Mouse (Mus musculus) heart, embryonic 14.5 days (tissue): ENCODE data around the gene Il21r. TPM values are rescaled to one million over a fixed set of nuclear protein-coding genes. Genes with fewer than 3 reads are reported as not detected.

Source experiments
- ATAC-seq: fragments of 200-750 bp; cut with Nextera tagmentation; 2 replicates; pipeline ENCODE4 v1.8.0; 2017; ENCODE audit warnings: low read depth, moderate TSS enrichment; ENCODE audit not compliant: insufficient number of reproducible peaks, insufficient read depth, low FRiP score
- H3K27ac ChIP-seq, 2 experiments: fragments of 200-500 bp in 1 of 2; fragments of 300-500 bp in 1 of 2; sonication (generic) in 1 of 2; replicated peaks in 1 of 2; 2 replicates each; pipeline ENCODE4 v1.5.1; 2012 to 2014; ENCODE audit warnings: low read depth in 2 of 2, low read length in 2 of 2, control low read depth in 1 of 2, mild to moderate bottlenecking in 1 of 2, mixed read lengths in 1 of 2; ENCODE audit not compliant: control insufficient read depth in 1 of 2, insufficient read depth in 1 of 2
- H3K27me3 ChIP-seq: fragments of 300-500 bp; sonication (generic); 2 replicates; pipeline ENCODE4 v1.6.1; 2014; ENCODE audit warnings: mild to moderate bottlenecking, low read length, control low read depth; ENCODE audit not compliant: control insufficient read depth, insufficient read depth
- H3K36me3 ChIP-seq: fragments of 300-500 bp; sonication (generic); 2 replicates; pipeline ENCODE4 v1.6.1; 2014; ENCODE audit warnings: mild to moderate bottlenecking, control low read depth, low read length, mixed read lengths; ENCODE audit not compliant: control insufficient read depth, insufficient read depth
- H3K4me1 ChIP-seq, 2 experiments: fragments of 200-500 bp in 1 of 2; fragments of 300-500 bp in 1 of 2; sonication (generic) in 1 of 2; 2 replicates each; pipeline ENCODE4 v1.6.1; 2012 to 2014; ENCODE audit warnings: low read length in 2 of 2, control low read depth in 1 of 2, mixed read lengths in 1 of 2; ENCODE audit not compliant: control insufficient read depth in 2 of 2, insufficient read depth in 2 of 2
- H3K4me2 ChIP-seq: fragments of 300-500 bp; sonication (generic); 2 replicates; pipeline ENCODE4 v1.6.1; 2014; ENCODE audit warnings: mild to moderate bottlenecking, low read length
- H3K4me3 ChIP-seq, 2 experiments: fragments of 200-500 bp in 1 of 2; fragments of 300-500 bp in 1 of 2; sonication (generic) in 1 of 2; 2 replicates each; pipeline ENCODE4 v1.5.1; 2012 to 2014; ENCODE audit warnings: low read length in 2 of 2, mild to moderate bottlenecking in 2 of 2, control low read depth in 1 of 2, low read depth in 1 of 2, moderate library complexity in 1 of 2; ENCODE audit not compliant: control insufficient read depth in 1 of 2, insufficient read depth in 1 of 2
- H3K9ac ChIP-seq: fragments of 300-500 bp; sonication (generic); 2 replicates; pipeline ENCODE4 v1.6.1; 2014; ENCODE audit warnings: mild to moderate bottlenecking, low read length
- H3K9me3 ChIP-seq: fragments of 300-500 bp; sonication (generic); 2 replicates; pipeline ENCODE4 v1.6.1; 2016; ENCODE audit warnings: low read length, control low read depth; ENCODE audit not compliant: control insufficient read depth
- WGBS: fragments of 180-500 bp; shearing (Covaris S2); extraction: QIAGEN DNeasy Blood & Tissue Kit; methylation state at CpG from one replicate; pipeline ENCODE4 v1.1.7; 2014; 5-methylcytosine and 5-hydroxymethylcytosine counted together
- polyA plus RNA-seq: library from polyadenylated mRNA; unstranded; fragments of >200 nt; fragmentation: Nextera tagmentation; extraction: Ambion mirVana; gene quantifications from 2 replicates; pipeline ENCODE4 v1.2.1, GENCODE M21; 2014

The Il21r gene
- polyA plus RNA-seq, 1 experiment from 2014 or later, result not detected

- no peak overlapping the region for H3K27ac ChIP-seq
- H3K36me3 ChIP-seq, result peaks cover 7% of the 10 kb centered on the region; the same call in 1 of the 2 replicates
- no peak for ATAC-seq
- no peak overlapping the region for H3K4me3 ChIP-seq
- H3K4me2 ChIP-seq, result no peak overlapping the region
- no peak overlapping the region for H3K9ac ChIP-seq
- WGBS, result 81% methylated on average over 12 of the region's 12 CpGs
- H3K27me3 ChIP-seq, result no peaks in the 10 kb centered on the region
- H3K9me3 ChIP-seq, result no peaks in the 10 kb centered on the region
- peaks cover 4 to 6% of the 10 kb centered on the region in 2 experiments; a peak in 2 of 4 replicates for H3K4me1 ChIP-seq
Measured at GRCm38 (mm10) chr7:125565516-125566285, 37.5 kb upstream of the Il21r start.

GRCm38 (mm10) chr7:125566420-125566819 is 36.8 kb upstream of the Il21r start:
- 78% methylated on average over 2 of the region's 2 CpGs for WGBS
- H3K4me3 ChIP-seq, result no peak overlapping the region
- no peaks in the 10 kb centered on the region for H3K9me3 ChIP-seq
- peaks cover 7% of the 10 kb centered on the region; the same call in 1 of the 2 replicates for H3K36me3 ChIP-seq
- peaks cover 0 to 2% of the 10 kb centered on the region in 2 experiments; a peak in 2 of 4 replicates for H3K4me1 ChIP-seq
- H3K9ac ChIP-seq, result no peak overlapping the region
- H3K4me2 ChIP-seq, result no peak overlapping the region
- no peaks in the 10 kb centered on the region for H3K27me3 ChIP-seq
- H3K27ac ChIP-seq, result no peak overlapping the region
- ATAC-seq, result no peak

- 79% methylated on average over 8 of the region's 8 CpGs for WGBS
- H3K27ac ChIP-seq, result no peak overlapping the region
- no peak overlapping the region for H3K4me2 ChIP-seq
- no peaks in the 10 kb centered on the region for H3K4me1 ChIP-seq
- ATAC-seq, result no peak
- no peak overlapping the region for H3K4me3 ChIP-seq
- H3K27me3 ChIP-seq, result no peaks in the 10 kb centered on the region
- H3K36me3 ChIP-seq, result peaks cover 7% of the 10 kb centered on the region; the same call in 1 of the 2 replicates
- no peak overlapping the region for H3K9ac ChIP-seq
- no peaks in the 10 kb centered on the region for H3K9me3 ChIP-seq
Measured at GRCm38 (mm10) chr7:125568888-125569287, 34.3 kb upstream of the Il21r start.

- H3K27me3 ChIP-seq, result no peaks in the 10 kb centered on the region
Measured at GRCm38 (mm10) chr7:125571891-125572290, 31.3 kb upstream of the Il21r start.

GRCm38 (mm10) chr7:125572737-125573136 is 30.5 kb upstream of the Il21r start:
- H3K27me3 ChIP-seq, result no peaks in the 10 kb centered on the region
- H3K27ac ChIP-seq, result no peak overlapping the region
- H3K4me3 ChIP-seq, result no peak overlapping the region
- no peak overlapping the region for H3K9ac ChIP-seq
- WGBS, result 72% methylated on average over 6 of the region's 6 CpGs
- H3K4me2 ChIP-seq, result no peak overlapping the region
- peaks cover 14 to 17% of the 10 kb centered on the region in 2 experiments for H3K4me1 ChIP-seq
- ATAC-seq, result no peak
- H3K36me3 ChIP-seq, result peaks cover 8% of the 10 kb centered on the region; the same call in 1 of the 2 replicates
- H3K9me3 ChIP-seq, result no peaks in the 10 kb centered on the region

More at GRCm38 (mm10) chr7:125571891-125572290, 31.3 kb upstream of the Il21r start:
- no peak overlapping the region for H3K9ac ChIP-seq
- H3K4me3 ChIP-seq, result no peak overlapping the region
- no peak for ATAC-seq
- H3K27ac ChIP-seq, result no peak overlapping the region
- no peak overlapping the region for H3K4me2 ChIP-seq
- H3K36me3 ChIP-seq, result peaks cover 11% of the 10 kb centered on the region; the same call in 1 of the 2 replicates
- H3K9me3 ChIP-seq, result no peaks in the 10 kb centered on the region
- WGBS, result 86% methylated on average over 19 of the region's 19 CpGs
- H3K4me1 ChIP-seq, result peaks cover 6 to 8% of the 10 kb centered on the region in 2 experiments; a peak in 3 of 4 replicates

GRCm38 (mm10) chr7:125573849-125574248 is 29.4 kb upstream of the Il21r start:
- no peak overlapping the region for H3K27ac ChIP-seq
- H3K36me3 ChIP-seq, result peaks cover 8% of the 10 kb centered on the region; the same call in 1 of the 2 replicates
- no peak overlapping the region for H3K9ac ChIP-seq
- no peaks in the 10 kb centered on the region for H3K9me3 ChIP-seq
- H3K27me3 ChIP-seq, result no peaks in the 10 kb centered on the region
- WGBS, result 64% methylated on average over 2 of the region's 2 CpGs
- H3K4me2 ChIP-seq, result no peak overlapping the region
- no peak overlapping the region for H3K4me3 ChIP-seq
- no peak for ATAC-seq
- H3K4me1 ChIP-seq, result peaks cover 14 to 25% of the 10 kb centered on the region in 2 experiments

- Histone ChIP-seq H3K9ac (no peak overlapping the region), H3K27me3 (no peaks in the 10 kb centered on the region), H3K4me1 (peaks cover 14 to 25% of the 10 kb centered on the region in 2 experiments), H3K4me2 (no peak overlapping the region), H3K9me3 (no peaks in the 10 kb centered on the region), H3K4me3 (no peak overlapping the region), H3K27ac (no peak overlapping the region), H3K36me3 (peaks cover 5% of the 10 kb centered on the region; the same call in 1 of the 2 replicates)
- no peak for ATAC-seq
- 56% methylated on average over 3 of the region's 3 CpGs for WGBS
Measured at GRCm38 (mm10) chr7:125574832-125575231, 28.4 kb upstream of the Il21r start.
